Mouse (Mus musculus): ENCODE data around the gene Zc3hc1.
"Not testable (repeated sequence)": the region's sequence is repeated elsewhere in the genome, so short reads cannot be mapped to it uniquely, and the experiment has no call there.

The Zc3hc1 gene

GRCm38 (mm10) chr6:30390714-30391697, at the start of gene Zc3hc1:
TSS of gene Zc3hc1 (minus strand) at chr6:30391028.
- peak; percentile 65 for DNase-seq (ENCODE audit: low read depth, low spot score)

GRCm38 (mm10) chr6:30439576-30439975, 48.7 kb upstream of the Zc3hc1 start:
- no peak for DNase-seq (ENCODE audit: low read depth, low spot score)

- no peak for DNase-seq (ENCODE audit: low read depth, low spot score)
Observed at GRCm38 (mm10) chr6:30437054-30437453, 46.2 kb upstream of the Zc3hc1 start.

GRCm38 (mm10) chr6:30436476-30436875, 45.6 kb upstream of the Zc3hc1 start:
- no peak for DNase-seq (ENCODE audit: low read depth, low spot score)

GRCm38 (mm10) chr6:30432461-30433192, 41.8 kb upstream of the Zc3hc1 start:
- no peak for DNase-seq (ENCODE audit: low read depth, low spot score)

- DNase-seq (ENCODE audit: low read depth, low spot score), result no peak
Observed at GRCm38 (mm10) chr6:30416801-30417200, 26.0 kb upstream of the Zc3hc1 start.

GRCm38 (mm10) chr6:30416126-30416525, 25.3 kb upstream of the Zc3hc1 start:
- no peak for DNase-seq (ENCODE audit: low read depth, low spot score)

GRCm38 (mm10) chr6:30411311-30411710, 20.5 kb upstream of the Zc3hc1 start:
- no peak for DNase-seq (ENCODE audit: low read depth, low spot score)

GRCm38 (mm10) chr6:30409399-30410093, 18.7 kb upstream of the Zc3hc1 start:
- DNase-seq (ENCODE audit: low read depth, low spot score), result no peak

- DNase-seq (ENCODE audit: low read depth, low spot score), result no peak
Observed at GRCm38 (mm10) chr6:30408276-30408675, 17.4 kb upstream of the Zc3hc1 start.

GRCm38 (mm10) chr6:30404671-30405070, 13.8 kb upstream of the Zc3hc1 start:
- DNase-seq (ENCODE audit: low read depth, low spot score), result no peak

- DNase-seq (ENCODE audit: low read depth, low spot score), result peak; percentile 58
Observed at GRCm38 (mm10) chr6:30403465-30403864, 12.6 kb upstream of the Zc3hc1 start.

- DNase-seq (ENCODE audit: low read depth, low spot score), result no peak
Observed at GRCm38 (mm10) chr6:30402091-30402491, 11.3 kb upstream of the Zc3hc1 start.

- peak; percentile 99 for DNase-seq (ENCODE audit: low read depth, low spot score)
Observed at GRCm38 (mm10) chr6:30401308-30402015, 10.6 kb upstream of the Zc3hc1 start, which contains the start of gene Klhdc10. TSS of gene Klhdc10 (plus strand) at chr6:30401868.

- no peak for DNase-seq (ENCODE audit: low read depth, low spot score)
Observed at GRCm38 (mm10) chr6:30400716-30401115, 9.9 kb upstream of the Zc3hc1 start.

- no peak for DNase-seq (ENCODE audit: low read depth, low spot score)
Observed at GRCm38 (mm10) chr6:30400146-30400545, 9.3 kb upstream of the Zc3hc1 start.

- DNase-seq (ENCODE audit: low read depth, low spot score), result no peak
Observed at GRCm38 (mm10) chr6:30391996-30392395, 1.2 kb upstream of the Zc3hc1 start.

- DNase-seq (ENCODE audit: low read depth, low spot score), result not testable (repeated sequence)
Observed at GRCm38 (mm10) chr6:30390271-30390670, 557 bp downstream of the Zc3hc1 start.

GRCm38 (mm10) chr6:30381116-30381515, 9.7 kb downstream of the Zc3hc1 start:
- no peak for DNase-seq (ENCODE audit: low read depth, low spot score)

- DNase-seq (ENCODE audit: low read depth, low spot score), result no peak
Observed at GRCm38 (mm10) chr6:30375791-30376190, 15.0 kb downstream of the Zc3hc1 start.
